Mouse (Mus musculus) cortical plate, adult 2 months (tissue): ENCODE measurements at regions not wholly inside any gene's neighbourhood (a gene's known extent, or its start where the extent isn't known, plus 50 kb on each side); places are given as distances from the start of the nearest gene placed in this dataset.

Experiments
- H3K27ac ChIP-seq: fragments of 200-500 bp; 2 replicates; pipeline ENCODE4 v1.5.1; 2012; ENCODE audit warnings: low read length, control low read depth, inconsistent platforms; ENCODE audit not compliant: insufficient read depth
- H3K4me1 ChIP-seq: fragments of 200-500 bp; 2 replicates; pipeline ENCODE4 v1.6.1; 2011; ENCODE audit warnings: low read length; ENCODE audit not compliant: control insufficient read depth, insufficient read depth
- H3K4me3 ChIP-seq: fragments of 200-500 bp; 2 replicates; pipeline ENCODE4 v1.5.1; 2011; ENCODE audit warnings: mild to moderate bottlenecking, low read length, control low read depth; ENCODE audit not compliant: insufficient read depth
- CTCF ChIP-seq: fragments of 200-500 bp; IDR thresholded peaks from 2 replicates; pipeline ENCODE4 v1.5.1; 2011; ENCODE audit warnings: mild to moderate bottlenecking, control low read depth, low read length; ENCODE audit not compliant: insufficient read depth; ENCODE audit errors: extremely low read depth
- POLR2A ChIP-seq: fragments of 200-500 bp; IDR thresholded peaks from 2 replicates; pipeline ENCODE4 v1.6.1; 2011; ENCODE audit warnings: mild to moderate bottlenecking, low read length, control low read depth; ENCODE audit not compliant: insufficient read depth; ENCODE audit errors: extremely low read depth

- Histone ChIP-seq H3K4me1 (no peaks in the 10 kb centered on the region), H3K27ac (no peak overlapping the region), H3K4me3 (no peak overlapping the region)
- TF ChIP-seq POLR2A (no peak), CTCF (no peak)
Measured at GRCm38 (mm10) chr13:32649982-32650381, 133.8 kb downstream of the Mylk4 start.

GRCm38 (mm10) chr13:32643030-32643750, 140.6 kb downstream of the Mylk4 start:
- H3K27ac ChIP-seq = no peak overlapping the region
- no peaks in the 10 kb centered on the region for H3K4me1 ChIP-seq
- TF ChIP-seq CTCF (no peak), POLR2A (no peak)
- H3K4me3 ChIP-seq = no peak overlapping the region

- Histone ChIP-seq H3K4me3 (no peak overlapping the region), H3K4me1 (no peaks in the 10 kb centered on the region), H3K27ac (no peak overlapping the region)
- TF ChIP-seq POLR2A (no peak), CTCF (no peak)
Measured at GRCm38 (mm10) chr13:32640941-32641340, 142.8 kb downstream of the Mylk4 start.

GRCm38 (mm10) chr13:32630122-32630732, 153.5 kb downstream of the Mylk4 start:
- no peak for TF ChIP-seq CTCF
- TF ChIP-seq POLR2A = no peak
- Histone ChIP-seq H3K4me1 (no peaks in the 10 kb centered on the region), H3K27ac (no peak overlapping the region), H3K4me3 (no peak overlapping the region)

GRCm38 (mm10) chr13:32613916-32614315, 169.8 kb downstream of the Mylk4 start:
- H3K4me1 ChIP-seq = no peaks in the 10 kb centered on the region
- no peak overlapping the region for H3K27ac ChIP-seq
- TF ChIP-seq CTCF (no peak), POLR2A (no peak)
- H3K4me3 ChIP-seq = no peak overlapping the region

- H3K27ac ChIP-seq = no peak overlapping the region
- no peaks in the 10 kb centered on the region for H3K4me1 ChIP-seq
- no peak for TF ChIP-seq POLR2A
- TF ChIP-seq CTCF = no peak
- no peak overlapping the region for H3K4me3 ChIP-seq
Measured at GRCm38 (mm10) chr13:32611551-32612295, 172.0 kb downstream of the Mylk4 start.

GRCm38 (mm10) chr13:32610970-32611369, 172.8 kb downstream of the Mylk4 start:
- H3K4me1 ChIP-seq = no peaks in the 10 kb centered on the region
- no peak overlapping the region for H3K4me3 ChIP-seq
- TF ChIP-seq POLR2A (no peak), CTCF (no peak)
- H3K27ac ChIP-seq = no peak overlapping the region

- no peak overlapping the region for H3K4me3 ChIP-seq
- no peak overlapping the region for H3K27ac ChIP-seq
- no peaks in the 10 kb centered on the region for H3K4me1 ChIP-seq
- TF ChIP-seq POLR2A = no peak
- no peak for TF ChIP-seq CTCF
Measured at GRCm38 (mm10) chr13:32608413-32608812, 175.3 kb downstream of the Mylk4 start.

GRCm38 (mm10) chr13:32603925-32604590, 179.7 kb downstream of the Mylk4 start:
- Histone ChIP-seq H3K4me1 (no peaks in the 10 kb centered on the region), H3K27ac (no peak overlapping the region), H3K4me3 (no peak overlapping the region)
- no peak for TF ChIP-seq POLR2A
- no peak for TF ChIP-seq CTCF

- TF ChIP-seq POLR2A (no peak), CTCF (no peak)
- H3K4me1 ChIP-seq = no peaks in the 10 kb centered on the region
- H3K4me3 ChIP-seq = no peak overlapping the region
Measured at GRCm38 (mm10) chr13:32601315-32601714, 182.4 kb downstream of the Mylk4 start.

More at GRCm38 (mm10) chr13:32601315-32601714, 182.4 kb downstream of the Mylk4 start:
- H3K27ac ChIP-seq = no peak overlapping the region
